Mouse (Mus musculus) olfactory bulb, adult 2 months (tissue): Measurements from ENCODE around the gene Insl3.

Source experiments
- CTCF ChIP-seq: fragments of 200-500 bp; IDR thresholded peaks from 2 replicates; pipeline ENCODE4 v1.5.1; 2012; ENCODE audit warnings: low read depth, mild to moderate bottlenecking, low read length, moderate library complexity; ENCODE audit not compliant: insufficient read depth
- POLR2A ChIP-seq: fragments of 200-500 bp; IDR thresholded peaks from 2 replicates; pipeline ENCODE4 v1.6.1; 2012; ENCODE audit warnings: mild to moderate bottlenecking, low read depth, low read length, moderate library complexity; ENCODE audit not compliant: insufficient read depth

DNA sequence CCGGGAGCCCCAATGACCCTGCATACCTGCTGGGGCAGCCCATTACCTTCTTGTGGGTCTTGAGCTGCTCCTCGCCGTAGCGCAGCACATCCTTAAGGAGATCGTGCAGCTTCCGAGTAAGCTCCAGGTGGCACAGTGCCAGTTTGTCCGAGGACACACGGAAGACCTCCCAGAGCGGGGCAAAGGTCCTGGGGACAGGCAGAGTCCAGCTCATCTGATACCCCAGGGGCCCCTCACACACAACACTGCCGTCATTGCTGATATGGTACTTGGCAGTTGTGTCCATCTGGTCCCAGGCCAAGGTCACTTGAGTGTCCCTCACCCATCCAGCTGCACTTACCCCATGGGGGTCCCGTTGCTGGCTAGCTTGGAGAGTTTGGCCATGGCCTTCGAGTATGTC lies 28.1 kb downstream of the Insl3 start:
- TF ChIP-seq CTCF = no peak
- no peak for TF ChIP-seq POLR2A
